Mouse (Mus musculus) heart, embryonic 13.5 days (tissue): ENCODE data around the gene Aadacl4. TPM values are rescaled to one million over a fixed set of nuclear protein-coding genes. Genes with fewer than 3 reads are reported as not detected.
"Not testable (repeated sequence)": the region's sequence is repeated elsewhere in the genome, so short reads cannot be mapped to it uniquely, and the experiment has no call there.

ENCODE experiments used
- ATAC-seq: fragments of 200-750 bp; cut with Nextera tagmentation; 2 replicates; pipeline ENCODE4 v1.8.0; 2017; ENCODE audit warnings: moderate TSS enrichment; ENCODE audit not compliant: insufficient number of reproducible peaks, low FRiP score, low TSS enrichment; ENCODE audit errors: extremely low read depth
- H3K27ac ChIP-seq: fragments of 300-500 bp; sonication (generic); replicated peaks from 2 replicates; pipeline ENCODE4 v1.5.1; 2015; ENCODE audit warnings: moderate library complexity, mild to moderate bottlenecking, inconsistent platforms
- H3K27me3 ChIP-seq: fragments of 300-500 bp; sonication (generic); replicated peaks from 2 replicates; pipeline ENCODE4 v1.6.1; 2015; ENCODE audit warnings: mild to moderate bottlenecking, inconsistent platforms
- H3K36me3 ChIP-seq: fragments of 300-500 bp; sonication (generic); 2 replicates; pipeline ENCODE4 v1.6.1; 2015; ENCODE audit warnings: mild to moderate bottlenecking, inconsistent platforms
- H3K4me1 ChIP-seq: fragments of 300-500 bp; sonication (generic); 2 replicates; pipeline ENCODE4 v1.6.1; 2015; ENCODE audit warnings: inconsistent platforms
- H3K4me2 ChIP-seq: fragments of 300-500 bp; sonication (generic); 2 replicates; pipeline ENCODE4 v1.6.1; 2015; ENCODE audit warnings: inconsistent platforms, mild to moderate bottlenecking, moderate library complexity
- H3K4me3 ChIP-seq: fragments of 300-500 bp; sonication (generic); 2 replicates; pipeline ENCODE4 v1.5.1; 2015; ENCODE audit warnings: moderate library complexity, mild to moderate bottlenecking, inconsistent platforms
- H3K9ac ChIP-seq: fragments of 300-500 bp; sonication (generic); 2 replicates; pipeline ENCODE4 v1.6.1; 2015; ENCODE audit warnings: inconsistent platforms, mild to moderate bottlenecking, moderate library complexity
- H3K9me3 ChIP-seq: fragments of 300-500 bp; sonication (generic); 2 replicates; pipeline ENCODE4 v1.6.1; 2016; ENCODE audit warnings: inconsistent platforms
- WGBS: fragments of 180-500 bp; shearing (Covaris S2); methylation state at CpG from one replicate; pipeline ENCODE4 v1.1.7; 2015; ENCODE audit warnings: mixed read lengths; 5-methylcytosine and 5-hydroxymethylcytosine counted together
- polyA plus RNA-seq: library from polyadenylated mRNA; unstranded; fragments of >200 nt; fragmentation: Nextera tagmentation; extraction: Ambion mirVana; gene quantifications from 2 replicates; pipeline ENCODE4 v1.2.1, GENCODE M21; 2015

Aadacl4 gene
- not detected in 2 replicates for polyA plus RNA-seq

DNA sequence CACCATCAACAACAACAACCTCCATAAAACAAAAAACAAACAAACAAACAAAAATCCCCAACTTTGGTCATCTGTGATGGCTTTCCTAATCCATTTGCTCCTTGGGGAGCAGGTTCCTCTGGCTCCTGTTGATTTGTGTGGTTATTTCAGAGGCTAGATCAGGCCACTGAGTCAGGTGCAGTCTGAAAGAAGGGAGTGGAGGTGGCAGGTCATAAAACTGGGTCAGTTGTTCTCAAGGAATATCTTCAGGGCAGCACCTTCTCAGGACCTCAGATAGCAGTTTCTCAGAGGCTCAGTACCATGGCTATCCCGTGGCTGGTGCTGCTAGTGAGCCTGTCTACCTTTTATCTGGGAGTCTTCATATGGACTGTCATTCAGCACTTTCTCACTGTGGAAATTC lies at the start of gene Aadacl4:
Aadacl4 (plus strand) TSS at position 301 of the 400 bp plus-strand sequence.
- Histone ChIP-seq H3K4me3 (no peak within 1 kb of the TSS), H3K9ac (no peak within 1 kb of the TSS), H3K27ac (no peak within 1 kb of the TSS), H3K27me3 (no peaks in the 10 kb centered on the region), H3K9me3 (peaks cover 25% of the 10 kb centered on the region), H3K4me1 (no peaks in the 10 kb centered on the region), H3K4me2 (no peak within 1 kb of the TSS), H3K36me3 (no peaks in the 10 kb centered on the region)
- 40% methylated on average over 1 of the region's 1 CpGs for WGBS
- no peak for ATAC-seq

DNA sequence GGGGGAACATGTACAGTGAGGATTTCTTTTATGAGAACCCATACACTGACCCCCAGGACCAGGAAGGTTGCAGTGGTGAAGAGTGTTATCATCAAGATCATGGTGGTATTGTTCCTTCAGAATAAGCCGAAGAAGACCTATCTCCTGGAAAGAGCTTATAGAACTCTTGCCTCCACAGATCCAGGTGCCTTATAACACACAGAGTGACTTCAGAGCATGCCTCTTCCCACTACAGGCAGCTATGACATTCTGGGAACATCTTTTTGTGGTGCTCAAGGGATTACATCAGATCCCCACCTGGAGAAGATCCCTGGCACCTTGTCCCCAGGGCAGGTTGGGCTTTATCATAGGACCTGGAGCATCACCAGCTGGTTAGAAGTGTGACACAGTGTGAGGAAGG lies 48.5 kb upstream of the Aadacl4 start, which contains the start of gene Gm13124:
Gm13124 (minus strand) TSS at position 101 of the 400 bp plus-strand sequence.
- Histone ChIP-seq H3K27me3 (no peaks in the 10 kb centered on the region), H3K4me3 (no peak within 1 kb of the TSS), H3K27ac (no peak within 1 kb of the TSS), H3K4me2 (no peak within 1 kb of the TSS), H3K9me3 (peaks cover 34% of the 10 kb centered on the region), H3K36me3 (no peaks in the 10 kb centered on the region), H3K9ac (no peak within 1 kb of the TSS), H3K4me1 (no peaks in the 10 kb centered on the region)
- WGBS, result 82% methylated on average over 1 of the region's 1 CpGs
- ATAC-seq, result no peak

DNA sequence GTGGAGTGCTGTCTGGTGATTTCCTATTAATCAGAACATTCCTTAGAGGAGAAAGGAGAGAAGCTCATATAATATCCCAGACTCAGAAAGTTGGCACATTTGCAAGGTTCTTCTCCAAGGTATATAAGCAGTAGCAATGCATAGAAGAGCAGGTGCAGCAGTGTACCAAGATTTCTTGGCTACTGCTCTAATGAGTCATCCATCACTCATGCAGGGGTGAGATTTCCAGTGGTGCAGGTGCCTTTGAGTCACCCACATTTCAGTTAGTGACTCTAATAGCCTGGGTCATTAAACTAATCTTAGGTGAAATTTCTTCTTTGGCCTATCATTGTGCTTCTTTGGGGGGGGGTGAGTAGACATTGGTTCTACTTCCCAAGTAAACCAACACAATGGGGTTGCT lies 45.8 kb upstream of the Aadacl4 start:
- no peak overlapping the region for H3K9ac ChIP-seq
- peaks cover 27% of the 10 kb centered on the region for H3K9me3 ChIP-seq
- H3K27ac ChIP-seq, result no peak overlapping the region
- no peaks in the 10 kb centered on the region for H3K27me3 ChIP-seq
- H3K4me2 ChIP-seq, result no peak overlapping the region
- no peaks in the 10 kb centered on the region for H3K36me3 ChIP-seq
- no peak overlapping the region for H3K4me3 ChIP-seq
- H3K4me1 ChIP-seq, result no peaks in the 10 kb centered on the region
- no peak for ATAC-seq

DNA sequence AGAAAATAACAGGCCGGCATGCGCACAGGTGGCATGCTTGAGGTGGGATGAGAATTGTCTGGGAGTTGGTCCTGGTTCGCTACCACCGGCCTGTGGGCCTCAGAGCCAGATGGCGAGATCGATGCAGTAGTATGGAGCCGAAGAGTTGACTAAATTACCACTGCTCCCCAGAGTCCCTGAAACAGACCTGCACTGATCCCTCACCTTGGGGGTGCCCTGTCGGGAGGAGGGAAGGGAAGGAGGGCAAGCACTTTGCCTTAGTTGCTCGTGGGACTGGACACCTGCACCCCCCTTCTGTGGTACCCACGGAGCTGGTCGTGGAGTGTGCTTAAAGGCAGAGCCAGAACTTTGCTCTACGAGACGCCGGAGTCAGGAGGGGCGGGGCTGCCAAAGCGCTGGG lies 27.3 kb upstream of the Aadacl4 start:
- not testable (repeated sequence) for H3K4me1 ChIP-seq, H3K4me2 ChIP-seq, H3K27ac ChIP-seq, H3K27me3 ChIP-seq, H3K9ac ChIP-seq, H3K4me3 ChIP-seq, H3K36me3 ChIP-seq
- 75% methylated on average over 13 of the region's 16 CpGs for WGBS
- ATAC-seq, result peak; percentile 42; the same call in 1 of the 2 replicates
- H3K9me3 ChIP-seq, result peaks cover 18% of the 10 kb centered on the region

DNA sequence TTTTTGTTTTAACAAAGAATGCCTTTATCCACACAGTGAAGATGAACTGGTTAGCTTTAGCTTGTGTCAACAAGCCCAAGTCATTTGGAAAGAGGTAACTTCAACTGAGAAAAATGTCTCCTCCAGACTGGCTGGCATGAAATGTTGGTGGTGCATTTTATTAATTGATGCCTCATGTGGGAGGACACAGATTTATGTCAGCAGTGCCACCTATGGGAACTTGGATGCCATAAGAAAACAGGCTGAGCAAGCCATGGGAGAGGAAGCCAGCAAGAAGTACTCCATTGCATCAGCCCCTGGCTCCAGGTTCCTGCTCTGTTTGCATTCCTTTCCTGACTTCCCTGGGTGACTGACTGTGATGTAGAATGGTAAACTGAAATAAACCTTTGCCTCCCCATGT lies 20.7 kb upstream of the Aadacl4 start:
- Histone ChIP-seq H3K27ac (no peak overlapping the region), H3K4me2 (no peak overlapping the region), H3K27me3 (no peaks in the 10 kb centered on the region), H3K36me3 (no peaks in the 10 kb centered on the region), H3K9me3 (peaks cover 16% of the 10 kb centered on the region), H3K4me1 (no peaks in the 10 kb centered on the region), H3K4me3 (no peak overlapping the region), H3K9ac (no peak overlapping the region)
- no peak for ATAC-seq

DNA sequence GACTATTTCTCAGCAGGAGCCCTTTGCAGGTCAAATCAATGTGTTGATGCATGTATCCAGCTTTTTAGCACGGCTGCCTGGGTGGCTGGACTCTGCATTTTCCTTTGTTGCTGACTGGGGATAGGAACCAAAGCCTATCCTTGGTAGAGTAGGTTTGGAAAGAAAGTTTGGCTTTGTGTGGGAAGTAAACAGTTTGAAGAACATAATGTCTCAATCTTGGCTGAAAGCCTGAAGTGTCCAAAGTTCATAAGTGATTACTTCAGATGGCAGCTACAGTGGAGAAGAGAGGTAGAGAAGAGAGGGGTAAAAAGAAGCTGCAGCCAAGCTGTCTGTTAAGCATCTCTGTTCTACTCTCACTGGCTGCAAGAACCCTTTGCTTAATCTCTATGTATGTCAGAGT lies 1.1 kb downstream of the Aadacl4 start:
- no peak for ATAC-seq
- no peaks in the 10 kb centered on the region for H3K4me1 ChIP-seq
- H3K4me2 ChIP-seq, result no peak overlapping the region
- H3K36me3 ChIP-seq, result no peaks in the 10 kb centered on the region
- no peak overlapping the region for H3K9ac ChIP-seq
- 60% methylated on average over 1 of the region's 1 CpGs for WGBS
- H3K27me3 ChIP-seq, result no peaks in the 10 kb centered on the region
- H3K4me3 ChIP-seq, result no peak overlapping the region
- peaks cover 29% of the 10 kb centered on the region for H3K9me3 ChIP-seq
- no peak overlapping the region for H3K27ac ChIP-seq

DNA sequence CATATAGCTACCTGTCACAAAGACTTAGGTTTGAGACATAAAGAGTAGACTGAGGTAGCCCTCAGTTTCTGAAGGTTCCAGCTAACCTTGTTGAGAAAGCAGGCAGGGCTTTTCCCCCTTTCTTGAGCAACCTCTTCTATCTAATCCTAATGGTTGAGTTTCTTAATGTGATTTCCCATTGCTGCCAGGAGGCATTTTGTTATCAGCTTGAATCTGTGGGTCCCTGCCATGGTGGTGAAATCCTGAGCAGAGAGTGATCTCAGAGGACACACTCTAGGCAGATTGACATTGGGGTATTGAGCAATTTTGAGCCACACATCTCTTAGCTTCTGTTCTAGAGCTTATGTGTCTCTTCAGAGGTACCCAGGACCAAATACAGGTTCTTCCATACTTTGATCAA lies 24.8 kb downstream of the Aadacl4 start:
- no peaks in the 10 kb centered on the region for H3K27me3 ChIP-seq
- H3K36me3 ChIP-seq, result no peaks in the 10 kb centered on the region
- no peak overlapping the region for H3K27ac ChIP-seq
- H3K4me1 ChIP-seq, result no peaks in the 10 kb centered on the region
- H3K4me3 ChIP-seq, result no peak overlapping the region
- no peak overlapping the region for H3K4me2 ChIP-seq
- no peak overlapping the region for H3K9ac ChIP-seq
- H3K9me3 ChIP-seq, result peaks cover 19% of the 10 kb centered on the region; the same call in 1 of the 2 replicates
- ATAC-seq, result no peak

Other genes with a start within 250 kb of the Aadacl4 start
- gene Pramef20, start 235.8 kb upstream of the Aadacl4 start, polyA plus RNA-seq, result not detected in 2 replicates
- gene Pramef12, start 205.2 kb upstream of the Aadacl4 start, polyA plus RNA-seq, result 0.18 and 0.28 TPM in 2 replicates
- not detected in 2 replicates for gene 1700012P22Rik, start 174.9 kb upstream of the Aadacl4 start, polyA plus RNA-seq
- not detected in 2 replicates for gene Gm9944, start 160.4 kb upstream of the Aadacl4 start, polyA plus RNA-seq
- not detected in 2 replicates for gene Aadacl3, start 150.0 kb upstream of the Aadacl4 start, polyA plus RNA-seq
- gene 9430007A20Rik, start 93.9 kb upstream of the Aadacl4 start, polyA plus RNA-seq, result not detected in 2 replicates
- not detected in 2 replicates for gene Gm13124, start 48.6 kb upstream of the Aadacl4 start, polyA plus RNA-seq
- not detected in 2 replicates for gene Gm436, start 72.7 kb downstream of the Aadacl4 start, polyA plus RNA-seq
- not detected in 2 replicates for gene Gm13178, start 107.7 kb downstream of the Aadacl4 start, polyA plus RNA-seq
- not detected in 2 replicates for gene Gm438, start 172.9 kb downstream of the Aadacl4 start, polyA plus RNA-seq